Mouse (Mus musculus): ENCODE measurements around the gene Unc5c.

DNA sequence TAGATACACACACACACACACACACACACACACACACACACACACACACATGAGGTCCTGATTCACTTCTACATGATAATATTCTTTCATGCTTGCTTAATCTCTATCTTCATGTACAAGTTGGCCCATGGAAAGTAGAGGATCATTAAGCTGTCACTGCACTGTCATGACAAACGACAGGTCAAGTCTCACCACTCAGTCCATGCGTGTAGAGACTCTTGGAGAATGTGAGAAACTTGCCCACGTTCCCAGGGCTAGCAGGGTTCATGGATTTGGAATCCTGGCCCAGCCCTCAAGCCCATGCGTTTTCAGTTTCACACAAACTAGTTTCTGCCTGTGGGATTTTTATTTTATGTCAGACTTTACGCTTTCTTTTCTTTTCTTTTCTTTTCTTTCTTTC is 71.8 kb downstream of the Unc5c start:
- TF ChIP-seq CTCF (IDR thresholded peaks at IDR 0.05; ENCODE audit: low read depth) (no peak), EP300 (IDR thresholded peaks at IDR 0.05; ENCODE audit: low read depth) (no peak)
